Mouse (Mus musculus) olfactory bulb, adult 2 months (tissue): ENCODE measurements around the gene Zranb2. TPM values are rescaled to one million over a fixed set of nuclear protein-coding genes. Genes with fewer than 3 reads are reported as not detected.

Source experiments
- H3K27ac ChIP-seq: fragments of 200-500 bp; 2 replicates; pipeline ENCODE4 v1.5.1; 2012; ENCODE audit warnings: low read depth, low read length; ENCODE audit not compliant: insufficient read depth
- H3K4me1 ChIP-seq: fragments of 200-500 bp; 2 replicates; pipeline ENCODE4 v1.6.1; 2012; ENCODE audit warnings: low read length; ENCODE audit not compliant: control insufficient read depth, insufficient read depth
- H3K4me3 ChIP-seq: fragments of 200-500 bp; 2 replicates; pipeline ENCODE4 v1.5.1; 2012; ENCODE audit warnings: mild to moderate bottlenecking, low read depth, low read length, moderate library complexity; ENCODE audit not compliant: insufficient read depth
- CTCF ChIP-seq: fragments of 200-500 bp; IDR thresholded peaks from 2 replicates; pipeline ENCODE4 v1.5.1; 2012; ENCODE audit warnings: low read depth, mild to moderate bottlenecking, low read length, moderate library complexity; ENCODE audit not compliant: insufficient read depth
- POLR2A ChIP-seq: fragments of 200-500 bp; IDR thresholded peaks from 2 replicates; pipeline ENCODE4 v1.6.1; 2012; ENCODE audit warnings: mild to moderate bottlenecking, low read depth, low read length, moderate library complexity; ENCODE audit not compliant: insufficient read depth
- WGBS: fragments of 180-500 bp; shearing (Covaris S2); methylation state at CpG from one replicate; pipeline ENCODE4 v1.1.7; 2018; 5-methylcytosine and 5-hydroxymethylcytosine counted together
- polyA plus RNA-seq: library from polyadenylated mRNA; stranded (reverse); fragments of >200 nt; gene quantifications from 2 replicates; pipeline ENCODE4 v1.2.4, GENCODE M21; 2012; ENCODE audit warnings: low replicate concordance; ENCODE audit not compliant: missing spikeins, insufficient read depth, insufficient read length

The Zranb2 gene
- polyA plus RNA-seq, 1 experiment: 253 TPM

- Histone ChIP-seq H3K4me1 (no peaks in the 10 kb centered on the region), H3K4me3 (no peak overlapping the region), H3K27ac (no peak overlapping the region)
- TF ChIP-seq CTCF: no peak
- no peak for TF ChIP-seq POLR2A
- WGBS: 70% methylated on average over 9 of the region's 9 CpGs
Observed at GRCm38 (mm10) chr3:157575441-157576342, 41.7 kb downstream of the Zranb2 start.

GRCm38 (mm10) chr3:157576343-157576722 lies 42.4 kb downstream of the Zranb2 start:
- Histone ChIP-seq H3K4me3 (no peak overlapping the region), H3K27ac (no peak overlapping the region), H3K4me1 (no peaks in the 10 kb centered on the region)
- 75% methylated on average over 1 of the region's 1 CpGs for WGBS
- TF ChIP-seq POLR2A (no peak), CTCF (no peak)

GRCm38 (mm10) chr3:157576862-157577261 lies 42.9 kb downstream of the Zranb2 start:
- Histone ChIP-seq H3K4me3 (no peak overlapping the region), H3K27ac (no peak overlapping the region), H3K4me1 (no peaks in the 10 kb centered on the region)
- WGBS: 75% methylated on average over 1 of the region's 1 CpGs
- no peak for TF ChIP-seq POLR2A
- no peak for TF ChIP-seq CTCF

GRCm38 (mm10) chr3:157578469-157579170 lies 44.7 kb downstream of the Zranb2 start:
- no peaks in the 10 kb centered on the region; the same call in 1 of the 2 replicates for H3K4me1 ChIP-seq
- H3K4me3 ChIP-seq: no peak overlapping the region
- H3K27ac ChIP-seq: no peak overlapping the region
- TF ChIP-seq POLR2A: no peak
- TF ChIP-seq CTCF: no peak
- 92% methylated on average over 5 of the region's 5 CpGs for WGBS

- Histone ChIP-seq H3K4me3 (no peak overlapping the region), H3K4me1 (no peaks in the 10 kb centered on the region; the same call in 1 of the 2 replicates), H3K27ac (no peak overlapping the region)
- TF ChIP-seq POLR2A (no peak), CTCF (no peak)
- 62% methylated on average over 2 of the region's 2 CpGs for WGBS
Observed at GRCm38 (mm10) chr3:157579376-157579775, 45.4 kb downstream of the Zranb2 start.

- no peak overlapping the region for H3K4me3 ChIP-seq
- no peaks in the 10 kb centered on the region; the same call in 1 of the 2 replicates for H3K4me1 ChIP-seq
- 74% methylated on average over 4 of the region's 4 CpGs for WGBS
- no peak overlapping the region for H3K27ac ChIP-seq
- TF ChIP-seq POLR2A: no peak
Observed at GRCm38 (mm10) chr3:157580299-157580698, 46.3 kb downstream of the Zranb2 start.

- WGBS: 37% methylated on average over 2 of the region's 2 CpGs
- Histone ChIP-seq H3K27ac (no peak overlapping the region), H3K4me1 (no peaks in the 10 kb centered on the region; the same call in 1 of the 2 replicates), H3K4me3 (no peak overlapping the region)
- no peak for TF ChIP-seq POLR2A
- TF ChIP-seq CTCF: no peak
Observed at GRCm38 (mm10) chr3:157581755-157582154, 47.8 kb downstream of the Zranb2 start.

GRCm38 (mm10) chr3:157582626-157583405 lies 48.9 kb downstream of the Zranb2 start:
- Histone ChIP-seq H3K4me1 (no peaks in the 10 kb centered on the region; the same call in 1 of the 2 replicates), H3K4me3 (no peak overlapping the region), H3K27ac (no peak overlapping the region)
- WGBS: 54% methylated on average over 5 of the region's 5 CpGs
- TF ChIP-seq CTCF (no peak), POLR2A (no peak)
